Mouse (Mus musculus): ENCODE measurements around the gene Arhgap31. TPM values are rescaled to one million over a fixed set of nuclear protein-coding genes. Genes with fewer than 3 reads are reported as not detected.

The Arhgap31 gene
- polyA plus RNA-seq, 1 experiment from 2014 or later, result 7.3 TPM

- no peak for DNase-seq (ENCODE audit: low spot score)
- 80% methylated on average over 11 of the region's 11 CpGs for whole genome bisulfite sequencing
Measured at GRCm38 (mm10) chr16:38624303-38624702, 88.8 kb downstream of the Arhgap31 start.

GRCm38 (mm10) chr16:38622283-38622682 is 90.8 kb downstream of the Arhgap31 start:
- Histone ChIP-seq H3K4me1 (no peaks in the 10 kb centered on the region), H3K4me3 (no peak overlapping the region), H3K27me3 (ENCODE audit: low read depth, poor library complexity, severe bottlenecking) (no peaks in the 10 kb centered on the region), H3K36me3 (no peaks in the 10 kb centered on the region), H3K9me3 (replicated peaks) (no peaks in the 10 kb centered on the region), H3K27ac (replicated peaks) (no peak overlapping the region)
- 65% methylated on average over 2 of the region's 2 CpGs for WGBS
- no peak for DNase-seq (ENCODE audit: low spot score)

More at GRCm38 (mm10) chr16:38624303-38624702, 88.8 kb downstream of the Arhgap31 start:
- Histone ChIP-seq H3K9me3 (replicated peaks) (no peaks in the 10 kb centered on the region), H3K4me3 (no peak overlapping the region), H3K36me3 (no peaks in the 10 kb centered on the region), H3K27ac (replicated peaks) (no peak overlapping the region), H3K4me1 (no peaks in the 10 kb centered on the region), H3K27me3 (ENCODE audit: low read depth, poor library complexity, severe bottlenecking) (no peaks in the 10 kb centered on the region)

GRCm38 (mm10) chr16:38620696-38621450 is 92.2 kb downstream of the Arhgap31 start:
- DNase-seq (ENCODE audit: low spot score), result no peak
- Histone ChIP-seq H3K4me3 (no peak overlapping the region), H3K9me3 (replicated peaks) (no peaks in the 10 kb centered on the region), H3K27me3 (ENCODE audit: low read depth, poor library complexity, severe bottlenecking) (no peaks in the 10 kb centered on the region), H3K27ac (replicated peaks) (no peak overlapping the region), H3K36me3 (no peaks in the 10 kb centered on the region), H3K4me1 (no peaks in the 10 kb centered on the region)
- 95% methylated on average over 16 of the region's 16 CpGs for WGBS

- Histone ChIP-seq H3K27me3 (ENCODE audit: low read depth, poor library complexity, severe bottlenecking) (no peaks in the 10 kb centered on the region), H3K4me1 (no peaks in the 10 kb centered on the region), H3K9me3 (replicated peaks) (peaks cover 5% of the 10 kb centered on the region; the same call in 1 of the 2 replicates), H3K4me3 (no peak overlapping the region), H3K27ac (replicated peaks) (no peak overlapping the region), H3K36me3 (no peaks in the 10 kb centered on the region)
- 24% methylated on average over 6 of the region's 6 CpGs for WGBS
- peak; percentile 70 for DNase-seq (ENCODE audit: low spot score)
Measured at GRCm38 (mm10) chr16:38619054-38619453, 94.0 kb downstream of the Arhgap31 start.

- Histone ChIP-seq H3K27me3 (ENCODE audit: low read depth, poor library complexity, severe bottlenecking) (no peaks in the 10 kb centered on the region), H3K36me3 (no peaks in the 10 kb centered on the region), H3K27ac (replicated peaks) (no peak overlapping the region), H3K4me1 (no peaks in the 10 kb centered on the region), H3K4me3 (no peak overlapping the region), H3K9me3 (replicated peaks) (peaks cover 5% of the 10 kb centered on the region; the same call in 1 of the 2 replicates)
- WGBS, result 97% methylated on average over 13 of the region's 13 CpGs
- no peak for DNase-seq (ENCODE audit: low spot score)
Measured at GRCm38 (mm10) chr16:38617977-38618376, 95.1 kb downstream of the Arhgap31 start.

- Histone ChIP-seq H3K4me1 (no peaks in the 10 kb centered on the region), H3K9me3 (replicated peaks) (peaks cover 12% of the 10 kb centered on the region; the same call in 1 of the 2 replicates), H3K36me3 (peaks cover 16% of the 10 kb centered on the region; the same call in 1 of the 2 replicates), H3K4me3 (no peak overlapping the region), H3K27ac (replicated peaks) (no peak overlapping the region), H3K27me3 (ENCODE audit: low read depth, poor library complexity, severe bottlenecking) (no peaks in the 10 kb centered on the region)
- no peak for DNase-seq (ENCODE audit: low spot score)
- WGBS, result 92% methylated on average over 6 of the region's 6 CpGs
Measured at GRCm38 (mm10) chr16:38613646-38614045, 99.4 kb downstream of the Arhgap31 start.

GRCm38 (mm10) chr16:38612646-38613045 is 100.4 kb downstream of the Arhgap31 start:
- Histone ChIP-seq H3K27me3 (ENCODE audit: low read depth, poor library complexity, severe bottlenecking) (no peaks in the 10 kb centered on the region), H3K27ac (replicated peaks) (no peak overlapping the region), H3K4me3 (no peak overlapping the region), H3K9me3 (replicated peaks) (peaks cover 12% of the 10 kb centered on the region; the same call in 1 of the 2 replicates), H3K36me3 (peaks cover 16% of the 10 kb centered on the region; the same call in 1 of the 2 replicates), H3K4me1 (no peaks in the 10 kb centered on the region)
- DNase-seq (ENCODE audit: low spot score), result no peak
- 89% methylated on average over 5 of the region's 5 CpGs for WGBS

- Histone ChIP-seq H3K9me3 (replicated peaks) (peaks cover 7% of the 10 kb centered on the region; the same call in 1 of the 2 replicates), H3K4me3 (no peak overlapping the region), H3K4me1 (no peaks in the 10 kb centered on the region), H3K27ac (replicated peaks) (no peak overlapping the region), H3K36me3 (peaks cover 16% of the 10 kb centered on the region; the same call in 1 of the 2 replicates), H3K27me3 (ENCODE audit: low read depth, poor library complexity, severe bottlenecking) (no peaks in the 10 kb centered on the region)
- DNase-seq (ENCODE audit: low spot score), result no peak
- 70% methylated on average over 18 of the region's 18 CpGs for WGBS
Measured at GRCm38 (mm10) chr16:38609092-38609491, 104.0 kb downstream of the Arhgap31 start.

- no peak for DNase-seq (ENCODE audit: low spot score)
- peaks cover 7% of the 10 kb centered on the region; the same call in 1 of the 2 replicates for H3K9me3 ChIP-seq (replicated peaks)
- no peaks in the 10 kb centered on the region for H3K4me1 ChIP-seq
- peaks cover 16% of the 10 kb centered on the region; the same call in 1 of the 2 replicates for H3K36me3 ChIP-seq
- no peaks in the 10 kb centered on the region for H3K27me3 ChIP-seq (ENCODE audit: low read depth, poor library complexity, severe bottlenecking)
- WGBS, result 85% methylated on average over 12 of the region's 12 CpGs
- no peak overlapping the region for H3K27ac ChIP-seq (replicated peaks)
- no peak overlapping the region for H3K4me3 ChIP-seq
Measured at GRCm38 (mm10) chr16:38608687-38609086, 104.4 kb downstream of the Arhgap31 start.

- Histone ChIP-seq H3K27me3 (ENCODE audit: low read depth, poor library complexity, severe bottlenecking) (no peaks in the 10 kb centered on the region), H3K9me3 (replicated peaks) (peaks cover 7% of the 10 kb centered on the region; the same call in 1 of the 2 replicates), H3K36me3 (peaks cover 19% of the 10 kb centered on the region; the same call in 1 of the 2 replicates), H3K27ac (replicated peaks) (no peak overlapping the region), H3K4me1 (peaks cover 5% of the 10 kb centered on the region), H3K4me3 (no peak overlapping the region)
- no peak for DNase-seq (ENCODE audit: low spot score)
- WGBS, result 88% methylated on average over 7 of the region's 7 CpGs
Measured at GRCm38 (mm10) chr16:38606509-38606908, 106.6 kb downstream of the Arhgap31 start.

- Histone ChIP-seq H3K4me3 (no peak overlapping the region), H3K27ac (replicated peaks) (no peak overlapping the region; the same call in 1 of the 2 replicates), H3K9me3 (replicated peaks) (no peaks in the 10 kb centered on the region), H3K27me3 (ENCODE audit: low read depth, poor library complexity, severe bottlenecking) (no peaks in the 10 kb centered on the region), H3K36me3 (0 out of 2 replicates have a peak, but pooled peaks cover 4% of the 10 kb centered on the region), H3K4me1 (peaks cover 5% of the 10 kb centered on the region)
- WGBS, result 46% methylated on average over 11 of the region's 11 CpGs
- DNase-seq (ENCODE audit: low spot score), result no peak
Measured at GRCm38 (mm10) chr16:38602989-38603804, 109.9 kb downstream of the Arhgap31 start.

- H3K4me3 ChIP-seq, result no peak overlapping the region
- peaks cover 12% of the 10 kb centered on the region for H3K36me3 ChIP-seq
- 88% methylated on average over 11 of the region's 11 CpGs for WGBS
- H3K4me1 ChIP-seq, result peaks cover 5% of the 10 kb centered on the region
- no peak overlapping the region for H3K27ac ChIP-seq (replicated peaks)
- no peaks in the 10 kb centered on the region for H3K27me3 ChIP-seq (ENCODE audit: low read depth, poor library complexity, severe bottlenecking)
- no peaks in the 10 kb centered on the region for H3K9me3 ChIP-seq (replicated peaks)
- DNase-seq (ENCODE audit: low spot score), result no peak
Measured at GRCm38 (mm10) chr16:38598986-38599680, 113.9 kb downstream of the Arhgap31 start.

Measured in midbrain, embryonic 10.5 days (tissue).